Mouse (Mus musculus) liver, embryonic 14.5 days (tissue): ENCODE data around the gene Dvl2.

ENCODE experiments used
- CTCF ChIP-seq: IDR thresholded peaks from 2 replicates; pipeline ENCODE4 v1.5.1; 2016; ENCODE audit warnings: antibody characterized with exemption, low read depth, control low read depth
- EP300 ChIP-seq: IDR thresholded peaks from 2 replicates; pipeline ENCODE4 v1.6.1; 2016; ENCODE audit warnings: antibody characterized with exemption, low read depth

- TF ChIP-seq CTCF (no peak), EP300 (no peak)
Observed at GRCm38 (mm10) chr11:70028401-70029129, 28.2 kb downstream of the Dvl2 start.
